Mouse (Mus musculus): ENCODE data around the gene Olfr569.

The Olfr569 gene

DNA sequence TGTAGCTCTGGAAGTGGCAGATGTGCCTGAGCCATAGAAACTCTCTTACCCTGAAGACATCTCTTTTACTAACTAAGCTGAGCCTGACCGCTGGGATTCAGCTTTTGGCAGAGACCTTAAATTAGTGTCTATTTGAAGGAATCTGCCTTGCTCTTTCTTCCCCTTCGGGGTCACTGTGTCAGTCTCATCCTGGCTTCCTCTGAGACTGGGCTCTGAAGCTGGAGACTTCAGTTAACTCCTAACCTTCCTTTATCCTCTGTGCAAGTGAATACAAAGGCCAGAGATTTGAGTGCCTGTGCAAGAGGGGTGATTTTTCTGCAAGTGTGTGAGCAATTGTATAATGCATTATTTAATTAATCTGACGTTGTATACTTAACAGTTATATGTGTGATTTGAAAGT is at the start of gene Olfr569:
Gene Olfr569 (minus strand): TSS at position 101 of the 400 bp plus-strand sequence.
- no peak for DNase-seq (ENCODE audit: low read depth, low spot score)

DNA sequence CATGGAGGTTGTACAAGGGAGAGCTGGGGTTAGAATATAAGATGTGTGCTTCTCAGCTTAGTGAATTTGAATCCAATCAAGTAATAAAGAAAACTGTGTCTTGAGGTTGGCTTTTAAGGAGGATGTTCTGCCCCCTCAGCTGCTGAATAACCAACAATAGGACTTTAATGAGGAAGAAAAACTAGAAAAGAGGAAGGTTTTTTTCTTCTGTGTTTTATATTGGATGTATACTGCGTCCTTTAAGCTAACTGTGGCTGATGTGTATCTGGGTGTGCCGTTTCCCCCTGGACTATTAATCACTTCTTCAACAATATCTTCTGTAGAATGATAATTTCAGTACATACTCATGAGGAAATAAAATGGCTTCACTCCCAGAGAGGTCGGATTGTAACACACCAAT is 36.4 kb upstream of the Olfr569 start:
- DNase-seq (ENCODE audit: low read depth, low spot score), result no peak

DNA sequence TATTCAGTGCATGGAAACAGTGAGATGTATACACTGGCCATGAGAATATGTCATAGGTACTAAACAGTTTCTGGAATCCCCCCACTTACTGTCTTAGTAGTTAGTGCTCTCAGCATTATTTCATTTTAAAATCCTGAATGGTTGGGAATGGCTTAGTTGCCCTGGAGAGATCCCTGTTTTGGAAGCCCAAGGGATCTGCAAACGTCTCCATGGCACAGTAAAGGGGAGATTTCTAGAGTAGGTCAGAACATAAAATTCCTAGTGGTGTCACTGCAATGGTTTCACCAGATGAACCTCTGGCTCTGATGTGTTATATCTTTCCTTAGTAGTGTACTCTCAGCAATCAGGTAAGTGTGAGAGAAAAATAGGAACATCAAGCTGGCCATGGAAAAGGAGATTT is 33.4 kb upstream of the Olfr569 start, which contains the start of gene Olfr572:
Gene Olfr572 (plus strand): TSS at position 301 of the 400 bp plus-strand sequence.
- DNase-seq (ENCODE audit: low read depth, low spot score), result no peak

DNA sequence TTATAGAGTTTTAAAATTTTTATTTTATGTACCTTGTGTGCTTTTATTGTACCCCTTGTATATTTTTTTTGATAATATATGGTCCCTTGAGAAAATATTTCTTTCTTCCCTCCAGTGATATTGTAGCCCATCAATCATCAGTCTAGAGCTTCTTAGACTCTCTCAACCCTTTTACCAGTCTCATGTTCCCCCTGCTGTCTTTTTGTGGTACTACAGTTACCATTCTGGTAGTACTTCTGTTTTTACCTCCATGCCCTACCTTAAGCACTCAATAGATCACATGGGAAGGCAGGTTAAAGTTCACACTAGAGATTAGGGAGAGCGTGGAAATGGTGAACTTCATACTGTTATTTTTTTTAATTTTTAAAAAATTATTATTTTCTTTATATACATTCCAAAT is 28.9 kb upstream of the Olfr569 start:
- DNase-seq (ENCODE audit: low read depth, low spot score), result peak; percentile 20

DNA sequence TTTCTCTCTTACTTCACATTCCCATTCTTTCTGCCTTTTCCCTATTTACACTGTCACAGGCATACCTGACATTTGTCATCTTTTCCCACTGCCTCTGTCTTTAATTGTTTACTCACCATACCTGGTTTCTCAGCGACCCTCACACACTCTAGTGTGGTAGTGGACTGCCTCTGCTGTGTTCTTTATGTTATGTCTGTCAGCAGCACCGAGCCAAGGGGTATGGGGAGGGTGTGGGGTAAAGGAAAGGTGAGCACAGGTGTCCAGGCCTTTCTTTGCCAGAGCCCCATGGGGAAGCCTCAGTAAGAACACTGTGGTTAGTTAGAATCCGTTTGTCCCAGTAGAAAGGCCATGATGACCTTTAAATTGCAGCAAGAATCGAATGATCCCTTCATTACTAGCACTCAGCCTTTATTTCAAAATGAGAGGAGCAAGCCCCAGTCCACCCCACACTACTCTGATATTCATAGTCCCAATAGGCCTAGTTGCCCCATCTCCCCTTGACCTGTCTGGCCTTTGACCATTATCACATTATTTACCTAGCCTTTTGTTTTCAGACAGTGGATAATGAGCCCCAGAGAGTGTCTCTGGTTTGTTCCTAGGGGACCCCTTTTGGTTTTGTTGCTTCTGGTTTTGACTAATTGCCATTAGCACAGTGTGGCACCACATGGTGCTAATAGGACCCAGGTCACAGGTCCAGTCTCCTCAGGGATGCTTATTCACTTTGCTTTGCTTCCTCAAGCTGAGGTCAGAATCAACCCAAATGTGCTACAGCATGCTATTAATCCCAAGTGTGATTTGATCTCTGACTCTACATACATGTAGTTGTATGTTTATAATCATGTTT is 26.6 kb upstream of the Olfr569 start, which contains the start of gene Olfr571:
Gene Olfr571 (minus strand): TSS at position 505 of the 844 bp plus-strand sequence.
- DNase-seq (ENCODE audit: low read depth, low spot score), result no peak

DNA sequence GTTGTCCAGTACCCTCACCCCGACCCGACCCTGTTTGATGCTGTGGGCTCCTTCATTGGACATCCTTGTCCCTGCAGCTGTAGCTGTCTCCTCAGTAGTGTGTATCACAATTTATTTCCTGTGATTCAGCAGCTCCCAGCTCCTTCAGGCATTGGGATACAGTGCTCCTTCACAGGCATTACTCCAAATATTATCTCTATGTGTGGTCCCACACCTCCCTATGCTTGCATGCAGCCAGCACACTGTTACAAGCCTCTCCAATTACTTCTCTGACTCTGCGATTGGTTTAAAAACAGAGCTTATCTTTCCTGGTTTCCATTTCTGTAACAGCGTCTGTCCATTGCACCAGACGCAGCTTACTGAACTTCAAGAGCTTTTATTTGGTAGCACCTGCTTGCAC is 25.7 kb upstream of the Olfr569 start:
- DNase-seq (ENCODE audit: low read depth, low spot score), result no peak

DNA sequence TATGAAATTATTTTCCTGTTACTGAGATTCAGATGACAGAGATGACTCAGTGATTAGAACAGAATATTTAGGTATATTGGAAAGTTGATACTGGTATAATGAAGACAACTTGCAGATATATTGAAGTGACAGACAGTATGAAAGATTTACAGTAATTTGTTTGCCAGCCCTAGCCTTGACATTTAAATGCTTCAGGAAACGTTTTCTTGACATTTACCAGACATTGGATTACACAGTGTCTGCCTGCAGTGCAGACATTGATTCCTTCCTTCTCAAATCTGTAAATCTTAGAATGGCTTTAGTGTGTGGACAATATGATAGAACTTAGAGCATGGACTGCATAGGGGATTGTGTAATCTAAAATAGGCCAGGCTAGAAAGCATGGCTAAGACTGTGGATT is 24.6 kb upstream of the Olfr569 start:
- DNase-seq (ENCODE audit: low read depth, low spot score), result no peak

DNA sequence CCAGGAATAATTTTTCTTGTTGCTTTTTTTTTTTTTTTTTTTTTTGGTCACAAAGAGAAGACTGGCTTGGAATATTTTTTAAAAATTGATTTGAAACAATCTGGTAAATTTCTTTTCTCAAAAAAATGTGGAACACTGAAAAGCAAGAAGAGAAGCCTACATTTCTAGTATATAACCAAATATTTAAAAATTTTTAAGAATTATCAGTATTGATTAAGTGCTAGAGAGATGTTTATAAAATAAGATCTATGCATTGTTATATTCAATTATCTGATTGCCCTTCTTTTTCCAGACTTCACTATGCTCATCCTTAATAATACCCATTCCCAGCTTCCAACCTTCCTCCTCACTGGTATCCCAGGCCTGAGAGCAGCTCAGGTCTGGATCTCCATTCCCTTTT is 13.9 kb downstream of the Olfr569 start, which contains the start of gene Olfr568:
Gene Olfr568 (plus strand): TSS at position 301 of the 400 bp plus-strand sequence.
- DNase-seq (ENCODE audit: low read depth, low spot score), result no peak

DNA sequence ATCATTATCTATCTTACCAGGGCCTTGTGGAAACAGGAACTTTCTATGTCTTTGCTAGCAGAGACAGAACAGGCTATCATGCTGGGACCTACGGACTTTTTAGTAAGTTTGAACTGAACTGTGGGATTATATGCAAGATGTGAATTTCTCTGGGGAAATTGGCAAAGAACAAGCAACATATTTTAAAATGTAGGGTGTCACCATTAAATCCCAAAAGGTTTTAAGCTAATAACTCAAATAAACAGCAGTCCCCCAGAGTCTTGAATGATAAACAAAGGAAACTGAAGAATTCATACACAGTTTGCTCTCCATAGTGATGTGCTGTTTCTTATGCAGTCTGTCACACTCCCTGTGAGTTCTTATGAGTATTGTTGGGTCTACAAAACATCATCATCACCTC is 32.0 kb downstream of the Olfr569 start, which contains the start of gene Olfr566:
Gene Olfr566 (minus strand): TSS at position 101 of the 400 bp plus-strand sequence.
- DNase-seq (ENCODE audit: low read depth, low spot score), result no peak

DNA sequence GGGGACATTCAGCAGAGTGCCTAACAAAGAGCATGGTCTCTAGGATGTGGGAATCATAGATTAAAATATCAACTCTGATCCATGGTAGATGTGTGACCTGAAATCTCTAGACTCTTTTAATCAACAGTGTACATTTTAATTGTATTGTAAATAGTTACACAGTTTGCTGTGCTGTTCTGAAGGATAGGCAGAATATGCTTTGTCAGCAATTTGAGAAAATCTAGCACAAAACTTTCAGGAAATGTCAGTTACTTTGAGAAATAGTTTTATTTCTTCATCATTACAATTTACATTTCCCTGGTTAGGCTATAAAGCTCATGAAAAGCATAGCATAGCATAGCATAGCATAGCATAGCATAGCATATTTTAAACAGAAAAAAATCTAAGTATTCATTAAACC is 34.9 kb downstream of the Olfr569 start:
- DNase-seq (ENCODE audit: low read depth, low spot score), result no peak
